Mouse (Mus musculus) mesoderm, embryonic 11.5 days (tissue): ENCODE measurements around the gene Gtpbp8.
A peak's percentile ranks its signal among the peaks of the same experiment; 100 is the strongest.

ENCODE experiments used
- DNase-seq: peaks from one replicate; pipeline ENCODE4 v3.0.0-alpha.2; 2012; ENCODE audit warnings: low read depth, low spot score

Gtpbp8 gene

DNA sequence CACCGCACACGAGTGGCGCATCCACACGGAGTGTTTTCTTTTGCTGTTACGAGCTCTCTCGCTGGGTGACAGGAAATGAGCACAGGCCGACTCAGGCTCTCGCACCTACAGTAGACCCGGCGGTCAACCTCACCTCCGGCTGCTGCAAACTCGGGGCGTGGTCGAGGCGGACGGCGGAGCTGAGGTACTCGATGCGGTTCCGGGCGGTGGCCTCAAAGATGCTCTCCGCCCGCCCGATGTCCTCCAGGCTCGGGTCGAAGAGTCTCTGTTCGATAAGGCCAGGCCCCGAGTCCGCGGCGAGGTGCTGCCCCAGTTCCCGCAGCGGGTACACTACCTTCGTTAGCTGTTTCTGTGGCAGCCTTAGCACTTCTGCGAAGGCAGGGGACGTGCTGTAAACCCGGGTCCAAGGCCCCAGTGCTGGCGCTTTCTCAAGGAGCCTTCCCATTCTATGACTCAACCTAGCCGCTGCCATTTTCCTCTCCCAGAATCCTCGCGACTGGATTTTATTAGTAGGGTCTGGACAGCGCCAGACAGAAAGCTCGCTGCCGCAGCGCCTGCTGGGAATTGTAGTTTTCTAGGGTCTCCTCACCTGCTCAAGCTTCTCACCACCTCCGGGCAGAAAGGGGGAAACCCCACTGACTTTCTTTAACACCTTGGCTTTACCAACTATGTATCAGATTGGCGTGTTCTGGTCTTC lies at the start of gene Gtpbp8:
Gene Gtpbp8 (minus strand): TSS at position 498 of the 697 bp plus-strand sequence.
- peak; percentile 85 for DNase-seq

GRCm38 (mm10) chr16:44794416-44794815 lies 48.3 kb upstream of the Gtpbp8 start:
- DNase-seq: no peak

GRCm38 (mm10) chr16:44786934-44787333 lies 40.8 kb upstream of the Gtpbp8 start:
- no peak for DNase-seq

DNA sequence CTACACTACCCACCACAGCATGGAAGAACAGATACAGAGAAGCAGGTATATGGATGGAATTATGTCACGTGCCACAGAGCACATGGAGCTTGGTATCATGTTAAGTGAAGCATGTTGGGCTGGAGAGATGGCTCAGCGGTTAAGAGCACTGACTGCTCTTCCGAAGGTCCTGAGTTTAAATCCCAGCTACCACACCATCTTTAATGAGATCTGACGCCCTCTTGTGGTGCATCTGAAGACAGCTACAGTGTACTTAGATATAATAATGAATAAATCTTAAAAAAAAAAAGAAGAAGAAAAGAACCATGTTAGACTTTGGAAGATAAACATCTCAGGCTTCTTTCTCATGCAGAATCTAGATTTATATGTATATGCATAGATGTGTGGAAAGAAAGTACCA lies 34.6 kb upstream of the Gtpbp8 start:
- DNase-seq: no peak

DNA sequence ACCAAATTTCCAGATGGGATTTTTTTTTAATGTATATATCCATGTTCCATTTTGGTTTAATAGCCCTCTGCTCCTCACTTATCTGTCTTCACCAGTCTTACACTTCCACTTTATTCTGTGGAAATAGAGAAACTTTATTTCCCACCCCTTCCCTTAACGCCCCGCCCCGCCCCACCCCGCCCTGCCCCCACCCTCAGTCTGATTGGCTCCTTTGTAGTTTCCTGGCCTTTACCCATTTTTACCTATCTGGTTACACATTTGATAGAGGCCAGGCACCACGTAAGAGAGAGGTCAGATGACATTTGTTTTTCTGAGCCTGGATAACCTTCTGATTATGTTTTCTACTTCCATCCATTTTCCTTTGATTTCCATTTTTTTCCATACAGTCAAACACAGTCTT lies 33.3 kb upstream of the Gtpbp8 start:
- no peak for DNase-seq

GRCm38 (mm10) chr16:44778538-44779147 lies 32.5 kb upstream of the Gtpbp8 start:
- DNase-seq: no peak

- no peak for DNase-seq
These were observed 28.0 kb upstream of the Gtpbp8 start for GRCm38 (mm10) chr16:44774201-44774600.

DNA sequence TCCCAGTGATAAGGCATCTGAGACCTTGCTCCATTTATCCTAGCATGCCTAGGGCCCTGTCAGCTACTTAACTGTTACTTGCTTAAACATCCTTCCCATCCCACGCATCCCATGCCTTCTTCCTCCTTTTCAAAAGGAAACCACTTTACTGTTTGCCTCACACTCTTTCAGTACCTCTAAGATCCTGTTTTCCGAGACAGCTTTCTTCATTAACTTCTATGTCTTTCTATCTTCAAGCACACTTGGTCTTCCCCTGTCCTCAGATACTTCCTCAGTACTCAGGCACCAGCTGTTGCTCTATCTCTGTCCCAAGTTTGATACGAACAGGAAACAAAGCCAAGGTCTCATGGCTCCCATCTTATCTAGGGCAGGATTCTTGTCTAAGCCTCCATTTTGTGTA lies 27.5 kb upstream of the Gtpbp8 start:
- no peak for DNase-seq

DNA sequence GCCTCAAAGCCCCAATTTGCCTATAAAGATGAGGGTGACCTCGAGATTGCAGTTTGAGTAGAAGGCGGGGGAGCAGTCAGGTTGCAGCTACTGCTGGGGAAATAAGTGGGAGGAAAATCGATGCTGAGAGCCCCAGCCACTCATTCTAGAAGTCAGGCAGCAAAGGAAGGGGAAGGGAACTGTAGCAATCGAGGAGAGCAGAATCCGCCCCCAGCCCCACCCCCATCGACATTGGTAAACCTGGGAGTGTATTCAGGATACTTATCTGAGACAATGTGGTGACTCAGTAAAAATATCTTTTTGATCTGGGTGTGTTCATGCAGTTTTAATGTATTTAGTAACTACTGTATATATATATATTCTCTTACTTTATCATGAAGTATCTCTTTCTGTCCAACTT lies 26.4 kb upstream of the Gtpbp8 start:
- no peak for DNase-seq

DNA sequence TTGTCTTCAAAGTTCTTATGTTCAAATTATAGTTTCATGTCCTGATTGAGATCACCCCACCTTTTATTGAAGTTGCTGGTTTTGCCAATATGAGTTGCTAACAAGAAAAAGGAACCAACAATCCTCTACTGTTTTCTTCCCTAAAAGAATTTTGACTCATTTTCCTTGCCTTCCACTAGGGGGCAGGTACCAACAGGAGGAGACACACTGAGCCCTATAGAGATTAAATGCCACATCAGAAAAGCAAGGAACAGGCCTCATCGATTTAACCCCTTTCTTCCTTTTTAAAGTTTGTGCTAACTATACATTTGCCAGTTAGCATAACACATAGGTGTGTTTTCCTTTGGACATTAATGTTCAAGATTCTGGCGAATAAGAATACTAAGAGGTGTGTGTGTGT lies 21.8 kb upstream of the Gtpbp8 start:
- DNase-seq: peak; percentile 37

GRCm38 (mm10) chr16:44767506-44767905 lies 21.3 kb upstream of the Gtpbp8 start:
- no peak for DNase-seq

DNA sequence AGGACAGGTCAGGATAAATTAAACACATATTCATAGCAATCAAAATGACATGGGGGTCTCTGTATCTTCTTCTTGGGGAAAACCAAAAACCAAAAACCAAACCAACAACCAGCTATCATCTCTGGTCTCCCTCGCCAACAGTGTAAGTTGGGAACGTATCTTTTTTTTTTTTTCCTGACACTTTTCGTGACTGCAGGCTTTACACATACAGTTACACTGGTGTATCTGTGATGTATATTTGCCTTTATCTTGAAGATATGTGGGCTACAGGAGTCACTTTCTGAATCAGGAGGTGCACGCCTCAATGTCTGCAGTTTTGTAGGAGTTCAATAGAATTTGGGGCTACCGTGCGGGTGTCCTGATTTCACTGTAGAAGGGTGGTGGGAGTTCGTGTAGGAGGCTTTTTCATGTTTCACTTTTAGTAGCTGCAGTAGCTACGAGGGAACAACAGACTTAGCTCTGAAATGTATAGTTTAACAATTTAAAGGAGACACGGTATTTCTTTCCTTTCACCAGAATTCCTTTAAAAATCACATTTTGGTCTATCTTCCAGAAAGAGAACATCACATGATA lies 20.2 kb upstream of the Gtpbp8 start:
- DNase-seq: no peak

DNA sequence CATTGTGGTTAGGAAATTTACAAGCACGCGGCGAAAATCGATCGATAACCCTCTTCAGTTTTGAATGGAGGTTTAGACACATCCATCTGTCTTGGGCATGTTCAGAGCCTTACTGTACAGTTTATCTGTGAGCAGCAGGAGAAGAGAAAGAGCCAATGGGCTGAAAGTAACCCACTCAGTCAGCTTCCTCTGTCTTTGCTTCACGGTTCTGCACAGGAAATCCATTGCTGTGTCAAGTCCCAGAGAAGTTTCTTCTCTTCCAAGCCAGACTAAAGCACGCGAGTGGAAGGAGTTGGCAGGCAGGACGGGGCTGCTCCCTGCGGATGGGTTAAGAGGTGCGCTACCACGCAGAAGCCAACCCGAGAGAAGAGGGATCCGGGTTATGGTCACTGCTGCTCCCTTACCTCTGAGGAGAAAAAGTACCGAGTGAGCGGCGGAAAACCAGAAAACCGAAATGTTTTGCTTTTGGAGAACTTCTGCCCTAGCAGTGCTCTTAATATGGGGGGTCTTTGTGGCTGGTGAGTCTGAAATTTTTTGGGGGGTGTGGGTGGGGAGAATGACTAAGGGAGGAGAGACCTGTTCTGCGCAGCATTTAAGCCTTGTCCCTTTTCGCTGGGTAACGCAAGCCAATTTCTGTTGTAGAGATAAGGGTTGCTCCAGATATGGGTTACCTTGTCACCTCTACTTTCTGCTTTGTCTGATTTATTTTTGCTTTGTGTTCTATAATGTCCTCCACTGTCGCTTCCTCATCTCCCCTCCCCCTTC lies 19.6 kb upstream of the Gtpbp8 start, which contains the start of gene Cd200r1:
Gene Cd200r1 (plus strand): TSS at position 182 of the 765 bp plus-strand sequence.
- no peak for DNase-seq

- DNase-seq: no peak
These were observed 15.6 kb upstream of the Gtpbp8 start for GRCm38 (mm10) chr16:44761811-44762210.

DNA sequence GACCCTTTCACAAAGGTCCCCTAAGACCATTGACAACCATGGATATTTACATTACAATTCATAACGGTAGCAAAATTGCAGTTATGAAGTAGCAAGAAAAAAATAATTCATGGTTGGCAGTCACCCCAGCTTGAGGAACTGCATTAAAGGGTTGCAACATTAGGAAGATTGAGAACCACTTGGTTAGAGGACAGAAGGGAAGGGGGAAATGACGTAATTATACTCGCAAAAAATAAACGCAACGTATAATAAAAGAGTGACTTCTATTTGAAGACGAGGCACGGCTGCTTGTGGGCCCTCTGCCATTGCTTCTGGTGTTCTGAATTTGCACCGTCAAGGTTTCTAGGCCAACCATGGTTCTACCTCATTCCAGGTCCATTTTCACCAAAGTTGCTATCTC lies 11.5 kb upstream of the Gtpbp8 start:
- DNase-seq: no peak

DNA sequence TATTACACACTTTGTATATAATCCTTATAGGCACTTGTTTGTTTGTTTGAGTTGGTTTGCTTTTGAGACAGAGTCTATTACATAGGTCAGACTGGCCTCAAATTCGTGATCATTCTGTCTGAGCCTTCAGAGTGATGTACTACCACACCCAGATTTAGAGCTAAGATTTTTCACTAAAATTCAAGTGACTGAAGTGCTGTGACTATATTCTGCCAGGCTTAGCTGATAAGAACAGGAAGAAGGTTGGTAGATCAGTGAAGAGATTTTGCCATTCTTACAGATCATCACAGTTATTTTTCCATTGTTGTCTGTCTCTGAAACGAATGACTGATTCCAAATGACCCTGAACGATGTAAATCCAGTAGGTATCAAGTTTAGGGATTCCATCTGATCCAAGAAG lies 1.8 kb upstream of the Gtpbp8 start:
- DNase-seq: no peak

DNA sequence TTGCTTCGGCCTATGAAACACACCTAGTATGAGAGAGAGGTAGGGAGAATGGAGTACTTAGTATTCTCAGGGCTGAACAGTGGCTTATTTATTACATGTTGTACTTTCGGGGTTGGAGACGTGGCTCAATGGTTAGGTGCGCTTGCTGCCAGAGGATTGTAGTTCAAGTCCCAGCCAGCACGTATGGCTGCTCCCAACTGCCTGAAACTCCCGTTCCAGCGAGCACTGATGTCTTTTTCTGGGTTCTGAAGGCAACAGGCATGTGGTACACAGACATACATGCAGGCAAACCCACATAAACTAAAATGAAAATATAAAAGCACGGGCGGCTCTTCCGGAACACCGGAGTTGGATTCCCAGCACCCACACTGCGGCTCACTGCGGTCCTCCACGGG lies 695 bp downstream of the Gtpbp8 start:
- DNase-seq: peak; percentile 16

DNA sequence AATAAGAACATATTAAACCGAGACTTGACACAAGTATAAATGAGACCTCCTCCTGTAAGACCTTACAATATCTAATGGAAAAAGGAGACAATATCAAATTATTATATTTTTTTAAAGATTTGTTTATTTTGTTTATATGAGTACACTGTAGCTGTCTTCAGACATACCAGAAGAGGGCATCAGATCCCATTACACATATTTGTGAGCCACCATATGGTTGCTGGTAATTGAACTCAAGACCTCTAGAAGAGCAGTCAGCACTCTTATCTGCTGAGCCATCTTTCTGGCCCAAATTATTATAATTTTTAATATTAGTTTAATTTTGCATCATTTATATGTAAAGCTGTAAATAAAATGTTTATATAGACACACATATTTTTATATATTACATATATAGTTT lies 3.4 kb downstream of the Gtpbp8 start:
- DNase-seq: no peak

GRCm38 (mm10) chr16:44736118-44736517 lies 10.0 kb downstream of the Gtpbp8 start:
- DNase-seq: no peak

GRCm38 (mm10) chr16:44735676-44736075 lies 10.5 kb downstream of the Gtpbp8 start:
- DNase-seq: no peak

DNA sequence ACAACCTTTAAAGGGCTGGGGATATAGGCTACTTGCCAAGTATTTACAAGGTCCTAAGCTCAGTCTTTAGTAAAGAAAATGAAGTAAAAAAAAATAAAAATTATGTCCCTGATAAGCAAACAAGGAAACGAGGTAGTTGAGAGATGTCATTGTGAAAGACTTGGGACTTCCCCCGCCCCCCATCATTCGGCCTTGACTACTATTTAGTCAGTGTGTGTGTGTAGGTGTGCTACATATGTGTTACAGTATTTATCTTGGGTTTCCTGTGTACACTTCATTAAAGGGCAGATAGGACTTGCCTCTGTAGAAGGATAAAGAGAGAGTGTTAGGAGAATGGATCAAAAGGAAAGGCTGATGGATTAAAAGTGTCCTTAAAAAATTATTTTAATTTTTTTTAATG lies 12.1 kb downstream of the Gtpbp8 start:
- no peak for DNase-seq

- DNase-seq: no peak
These were observed 18.6 kb downstream of the Gtpbp8 start for GRCm38 (mm10) chr16:44727525-44727924.
